Mouse (Mus musculus): ENCODE measurements around the gene Pak1ip1. TPM values are rescaled to one million over a fixed set of nuclear protein-coding genes. Genes with fewer than 3 reads are reported as not detected.
A peak's percentile ranks its signal among the peaks of the same experiment; 100 is the strongest.

The Pak1ip1 gene
- total RNA-seq, 2 experiments from 2014 or later, result 40.5 to 44.7 TPM

DNA sequence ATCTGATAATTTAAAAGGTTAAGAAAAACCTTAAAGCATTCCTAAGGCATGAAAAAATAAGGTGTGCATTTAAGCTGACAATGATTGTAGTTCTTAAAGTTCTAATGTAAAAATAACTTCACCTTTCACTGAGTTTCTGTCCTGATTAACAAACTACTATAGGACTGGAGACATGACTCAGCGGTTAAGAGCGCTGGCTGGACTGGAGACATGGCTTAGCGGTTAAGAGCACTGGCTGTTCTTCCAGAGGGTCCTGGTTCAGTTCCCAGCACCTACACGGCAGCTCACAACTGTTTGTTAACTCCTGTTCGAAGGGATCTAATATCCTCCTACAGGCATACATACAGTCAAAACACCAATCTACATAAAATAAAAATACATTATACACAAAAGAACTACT lies 1.2 kb downstream of the Pak1ip1 start:
- no peak for DNase-seq (ENCODE audit: extremely low spot score in 1 of 2, low spot score in 1 of 2)

- DNase-seq (ENCODE audit: extremely low spot score in 1 of 2, low spot score in 1 of 2), result no peak
These were observed 5.4 kb downstream of the Pak1ip1 start for GRCm38 (mm10) chr13:41006244-41006643.

- no peak for DNase-seq (ENCODE audit: extremely low spot score in 1 of 2, low spot score in 1 of 2)
These were observed 7.4 kb downstream of the Pak1ip1 start for GRCm38 (mm10) chr13:41008271-41008670.

GRCm38 (mm10) chr13:41008946-41009345 lies 8.1 kb downstream of the Pak1ip1 start:
- no peak for DNase-seq (ENCODE audit: extremely low spot score in 1 of 2, low spot score in 1 of 2)

DNA sequence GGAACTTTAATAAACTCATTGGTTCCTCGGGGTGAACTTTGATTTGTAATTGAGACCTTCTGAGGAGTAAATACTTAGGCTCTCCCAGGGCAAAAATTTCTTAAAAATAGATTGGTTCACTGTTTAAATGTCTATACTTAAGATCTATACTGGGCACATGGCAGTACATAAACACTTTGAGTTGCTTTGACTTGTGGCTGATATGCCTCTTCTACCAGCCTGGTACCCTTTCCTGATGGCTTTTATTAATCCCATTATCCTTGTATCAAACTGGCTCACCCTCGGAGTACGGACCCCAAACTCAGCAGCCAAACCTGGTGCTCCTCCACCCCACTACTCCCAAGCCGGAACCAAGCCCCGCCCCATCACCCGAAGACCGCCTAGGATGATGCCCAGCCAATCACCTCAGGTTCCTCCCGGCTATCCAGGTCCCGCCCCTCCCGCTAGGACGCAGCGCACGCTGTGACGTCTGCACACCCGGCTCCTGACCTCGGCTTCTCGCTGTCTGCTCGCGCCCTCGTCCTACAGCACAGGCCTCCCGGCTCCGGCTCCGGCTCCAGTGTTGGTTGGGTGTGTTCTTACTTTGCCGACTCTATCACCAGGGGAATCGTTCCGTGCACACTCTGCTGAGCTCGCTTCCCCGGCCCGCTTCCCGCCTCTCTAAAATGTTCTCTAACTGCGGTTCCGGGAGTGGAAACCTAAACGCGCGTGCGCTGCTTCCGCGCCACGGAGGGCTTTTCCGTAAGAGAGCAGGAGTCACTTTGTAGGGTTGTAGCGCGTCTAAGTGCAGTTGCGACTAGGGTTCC lies 15.2 kb downstream of the Pak1ip1 start, which contains the start of gene Tmem14c:
TSS of gene Tmem14c (plus strand) at position 464 of the 806 bp plus-strand sequence.
- DNase-seq (ENCODE audit: extremely low spot score in 1 of 2, low spot score in 1 of 2), result peak; percentile 84 to 86

DNA sequence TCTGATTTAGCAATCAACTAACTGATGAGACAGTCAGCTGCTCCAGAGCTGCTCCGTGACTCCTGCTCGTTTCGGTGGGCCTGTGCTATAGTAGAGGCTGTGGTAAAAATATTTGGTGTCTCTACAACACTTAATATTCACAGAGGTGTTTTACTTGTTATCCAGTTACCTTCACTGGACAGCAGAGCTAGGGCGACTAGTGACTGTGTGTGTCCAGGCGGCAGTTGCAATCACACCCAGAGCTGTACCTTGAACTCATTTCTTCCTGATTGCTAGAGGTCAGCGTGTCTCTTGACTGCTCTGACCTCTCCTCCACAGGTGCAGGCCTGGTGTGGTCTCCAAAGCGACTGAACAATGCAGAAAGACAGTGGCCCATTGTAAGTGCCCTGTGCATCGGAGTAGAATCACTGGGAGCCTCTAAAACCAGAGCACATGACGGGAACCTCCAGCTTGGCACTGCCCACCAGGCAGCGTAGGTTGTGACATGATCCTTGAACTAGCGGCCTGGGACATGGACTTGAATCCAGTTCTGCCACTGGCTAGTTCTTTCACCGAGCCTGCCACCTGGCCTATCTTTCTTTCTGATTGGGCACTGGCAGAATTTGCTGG lies 16.1 kb downstream of the Pak1ip1 start:
- DNase-seq (ENCODE audit: extremely low spot score in 1 of 2, low spot score in 1 of 2), result no peak

DNA sequence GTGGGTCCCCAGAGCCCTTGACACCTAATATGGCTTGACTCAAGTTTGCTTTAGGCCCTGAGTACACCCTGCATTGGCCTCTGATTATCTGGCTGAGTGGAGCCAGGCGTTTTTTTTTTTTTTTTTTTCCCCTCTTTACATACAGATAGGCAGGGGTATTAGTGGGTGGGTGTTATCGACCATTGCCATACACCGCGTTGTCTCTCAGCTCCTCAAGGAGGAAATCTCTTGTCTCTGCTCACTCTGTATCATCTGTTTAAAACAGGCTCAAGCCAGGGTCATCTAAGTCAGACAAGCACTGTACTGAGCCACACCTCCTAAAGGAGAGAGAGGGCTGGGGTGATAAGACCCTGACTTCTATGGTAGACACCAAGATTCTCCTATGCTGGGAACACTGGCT lies 17.0 kb downstream of the Pak1ip1 start:
- no peak for DNase-seq (ENCODE audit: extremely low spot score in 1 of 2, low spot score in 1 of 2)

GRCm38 (mm10) chr13:41018236-41018635 lies 17.4 kb downstream of the Pak1ip1 start:
- no peak for DNase-seq (ENCODE audit: extremely low spot score in 1 of 2, low spot score in 1 of 2)

DNA sequence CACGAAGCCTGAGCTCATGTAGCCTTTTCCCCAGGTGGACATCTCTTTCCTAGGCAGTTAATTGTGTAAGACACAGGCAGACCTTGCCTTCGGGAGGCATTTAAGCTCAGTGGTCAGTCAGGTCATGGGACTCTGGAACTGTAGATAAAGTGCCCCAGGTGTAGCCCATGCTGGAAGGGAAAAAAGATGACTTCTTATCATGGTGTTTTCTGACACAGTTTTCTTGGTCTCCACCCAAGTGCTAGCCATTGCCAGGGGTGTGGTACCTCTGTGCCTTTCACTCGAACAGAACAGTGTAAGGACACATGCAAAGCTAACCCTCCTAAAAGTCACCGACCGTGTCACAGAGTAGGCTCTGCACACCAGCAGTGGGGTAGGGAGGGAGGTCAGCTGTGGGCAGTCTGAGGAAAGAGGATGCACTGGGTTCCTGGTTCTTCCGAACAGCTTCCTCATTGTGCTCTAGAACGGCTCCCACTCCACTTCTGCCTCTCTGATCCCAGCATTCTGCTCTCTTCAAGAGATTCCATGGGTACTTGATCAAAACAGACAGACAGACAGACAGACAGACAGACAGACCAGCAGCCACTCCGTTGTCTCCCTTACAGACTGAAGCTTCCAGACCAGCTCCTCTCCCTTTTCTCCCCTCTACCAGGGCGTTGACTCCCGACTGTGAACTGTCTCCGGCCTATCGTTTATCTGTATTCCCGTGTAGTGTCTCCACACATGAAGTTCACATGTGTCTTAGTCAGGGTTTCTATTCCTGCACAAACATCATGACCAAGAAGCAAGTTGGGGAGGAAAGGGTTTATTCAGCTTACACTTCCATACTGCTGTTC lies 18.2 kb downstream of the Pak1ip1 start:
- DNase-seq (ENCODE audit: extremely low spot score in 1 of 2, low spot score in 1 of 2), result no peak

DNA sequence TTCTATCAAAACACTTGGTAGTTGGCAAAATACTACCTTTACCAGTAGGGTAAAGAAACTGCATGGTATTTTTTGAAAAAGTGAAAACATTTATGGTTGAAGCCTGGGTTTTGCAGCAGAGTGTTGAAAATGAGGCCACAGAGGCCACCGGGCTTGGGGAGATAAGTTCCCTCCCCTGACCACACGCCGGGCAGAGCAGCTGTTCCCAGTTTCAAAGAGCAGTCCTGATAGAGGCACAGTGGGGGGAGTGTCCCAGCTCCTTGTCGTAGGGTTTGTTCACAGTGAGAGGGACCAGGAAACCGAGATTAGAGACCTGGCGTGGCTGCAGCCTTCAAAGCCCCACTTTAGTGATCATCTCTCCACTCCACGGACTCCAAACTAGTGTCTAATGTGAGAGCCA lies 19.7 kb downstream of the Pak1ip1 start:
- DNase-seq (ENCODE audit: extremely low spot score in 1 of 2, low spot score in 1 of 2), result no peak

DNA sequence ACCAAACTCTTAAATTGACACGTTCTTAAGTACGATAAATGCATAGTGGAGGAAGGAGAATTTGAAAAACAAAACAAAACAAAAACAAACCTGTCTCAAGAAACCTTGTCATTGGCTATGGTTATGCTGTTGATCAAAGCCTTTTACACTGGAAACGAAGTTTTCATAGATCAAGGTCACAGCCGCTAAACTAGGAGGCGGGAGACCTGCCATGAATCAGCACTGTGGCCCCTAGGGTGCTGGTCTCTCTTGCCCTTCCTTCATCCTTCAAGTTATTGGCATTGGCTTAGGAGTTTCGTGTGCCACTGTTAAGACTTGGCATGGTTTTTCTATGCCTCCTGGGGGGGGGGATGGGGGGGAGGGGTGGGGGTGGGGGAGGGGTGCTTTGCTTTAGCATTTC lies 20.8 kb downstream of the Pak1ip1 start:
- DNase-seq (ENCODE audit: extremely low spot score in 1 of 2, low spot score in 1 of 2), result no peak

- no peak for DNase-seq (ENCODE audit: extremely low spot score in 1 of 2, low spot score in 1 of 2)
These were observed 21.3 kb downstream of the Pak1ip1 start for GRCm38 (mm10) chr13:41022099-41022498.

- DNase-seq (ENCODE audit: extremely low spot score in 1 of 2, low spot score in 1 of 2), result no peak
These were observed 29.3 kb downstream of the Pak1ip1 start for GRCm38 (mm10) chr13:41030098-41030497.

GRCm38 (mm10) chr13:41042511-41042910 lies 41.7 kb downstream of the Pak1ip1 start:
- DNase-seq (ENCODE audit: extremely low spot score in 1 of 2, low spot score in 1 of 2), result no peak

DNA sequence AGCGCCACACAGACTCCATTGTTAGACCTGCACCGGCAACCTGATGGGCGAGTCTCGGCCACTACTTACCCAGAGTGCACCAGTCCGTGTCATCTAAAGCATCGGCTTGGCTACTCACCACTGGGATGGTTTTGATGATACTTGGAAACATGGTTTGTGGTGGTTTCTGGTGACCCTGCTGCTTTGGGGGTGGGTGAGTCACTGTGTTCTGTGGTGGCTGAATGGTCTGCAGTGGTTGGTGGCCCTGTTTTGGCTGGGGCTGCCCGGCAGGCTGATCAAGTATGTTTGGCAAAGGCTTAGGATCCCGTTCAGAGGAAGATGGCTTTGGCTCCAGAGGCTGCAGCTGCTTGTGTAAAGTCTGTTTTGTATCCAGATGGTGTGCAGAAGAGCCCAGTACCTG lies 45.1 kb downstream of the Pak1ip1 start:
- DNase-seq (ENCODE audit: extremely low spot score in 1 of 2, low spot score in 1 of 2), result no peak

GRCm38 (mm10) chr13:41047280-41047679 lies 46.5 kb downstream of the Pak1ip1 start:
- DNase-seq (ENCODE audit: extremely low spot score in 1 of 2, low spot score in 1 of 2), result no peak

GRCm38 (mm10) chr13:41051965-41052364 lies 51.1 kb downstream of the Pak1ip1 start:
- DNase-seq (ENCODE audit: extremely low spot score in 1 of 2, low spot score in 1 of 2), result no peak

All from layer of hippocampus, postnatal 25 days (tissue).